Mouse (Mus musculus): ENCODE measurements around the gene Sprtn.
A peak's percentile ranks its signal among the peaks of the same experiment; 100 is the strongest.

Sprtn gene

DNA sequence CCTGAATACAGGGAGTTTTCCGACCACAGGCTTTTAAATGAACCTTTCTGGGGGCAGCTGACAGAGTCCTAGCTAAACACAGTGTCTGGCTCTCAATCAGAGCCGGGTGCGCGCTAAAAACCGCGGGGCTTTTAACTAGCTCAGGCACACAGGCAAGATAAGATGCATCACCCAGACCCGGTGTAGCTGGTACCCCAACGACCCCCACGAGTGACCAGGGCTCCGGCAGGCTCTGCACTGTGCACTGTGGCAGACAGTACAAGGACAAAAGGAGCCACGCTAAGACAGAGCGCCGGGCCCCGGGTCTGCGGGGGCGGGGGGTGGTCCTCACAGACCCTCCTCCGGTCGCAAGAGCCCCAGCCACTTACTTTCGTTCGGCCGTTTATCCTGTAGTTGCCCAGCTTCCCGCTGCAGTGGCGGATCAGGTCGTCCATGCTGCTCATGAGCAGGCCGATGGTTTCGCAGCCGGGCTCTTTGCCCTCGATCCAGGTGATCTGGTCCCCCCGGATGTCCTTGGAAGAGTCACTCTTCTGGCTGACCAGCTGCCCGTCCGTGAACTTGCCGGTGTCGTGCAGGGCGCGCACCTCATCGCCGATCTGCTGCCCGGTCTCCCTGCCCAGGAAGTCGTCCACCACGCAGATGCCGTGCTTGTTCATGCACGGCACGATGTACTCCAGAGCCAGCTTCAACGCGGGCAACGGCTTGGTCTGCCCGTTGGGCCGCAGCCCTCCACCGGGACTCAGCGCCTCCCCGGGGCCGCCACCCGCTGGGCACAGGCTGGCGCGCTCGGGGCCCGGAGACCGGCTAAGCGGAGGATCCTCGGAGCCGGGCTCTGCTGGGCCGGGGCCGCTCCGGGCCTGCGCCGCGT lies 50.4 kb downstream of the Sprtn start:
- peak; percentile 49 to 72 for DNase-seq

GRCm38 (mm10) chr8:124948733-124949111 lies 51.0 kb downstream of the Sprtn start:
- no peak for DNase-seq

DNA sequence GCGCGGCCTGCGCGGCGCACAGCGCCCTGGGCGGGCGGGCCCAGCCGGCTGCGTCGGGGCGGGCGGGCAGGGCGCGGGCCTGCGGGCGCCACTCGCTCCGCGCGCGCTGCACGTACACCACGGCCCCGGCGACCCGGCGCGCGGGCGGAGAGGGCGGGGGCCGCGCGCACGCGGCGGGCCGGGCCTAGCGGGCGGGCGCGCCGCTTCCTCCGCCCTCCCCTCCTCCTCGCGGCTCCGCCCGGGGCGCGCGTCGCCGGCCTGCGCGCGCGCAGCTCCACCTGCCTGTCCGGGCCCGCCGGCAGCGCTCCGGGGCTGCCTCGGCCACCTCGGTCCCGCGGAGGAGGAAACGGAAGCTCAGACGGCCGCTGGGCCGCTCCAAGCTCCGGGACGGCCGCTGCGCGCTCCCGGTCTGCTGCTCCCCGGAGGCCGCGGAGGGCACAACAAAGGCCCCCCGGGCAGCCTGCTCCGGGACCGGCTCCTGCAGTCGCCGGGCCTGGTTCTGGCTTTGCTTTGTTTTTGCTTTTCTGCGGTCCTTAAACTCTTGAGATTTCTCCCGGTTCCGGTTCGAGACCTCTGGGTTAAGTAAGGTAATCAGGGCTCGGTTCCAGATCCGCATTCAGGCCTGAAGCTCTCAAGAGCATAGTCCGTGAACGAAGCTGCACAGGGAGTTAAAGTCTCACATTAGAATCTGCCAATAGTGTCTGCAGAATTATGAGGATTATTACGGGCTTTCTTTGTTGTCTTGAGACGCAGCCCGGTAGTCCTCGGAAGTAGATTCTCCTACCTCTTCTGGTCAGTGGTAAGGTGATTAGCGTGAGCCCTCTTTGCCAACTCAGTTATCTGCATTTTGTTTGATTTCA lies 51.8 kb downstream of the Sprtn start, which contains the start of gene Egln1:
Egln1 (minus strand) TSS at position 116 of the 860 bp plus-strand sequence.
- peak; percentile 79 to 93 for DNase-seq

GRCm38 (mm10) chr8:124950069-124950456 lies 52.4 kb downstream of the Sprtn start:
- DNase-seq: no peak

DNA sequence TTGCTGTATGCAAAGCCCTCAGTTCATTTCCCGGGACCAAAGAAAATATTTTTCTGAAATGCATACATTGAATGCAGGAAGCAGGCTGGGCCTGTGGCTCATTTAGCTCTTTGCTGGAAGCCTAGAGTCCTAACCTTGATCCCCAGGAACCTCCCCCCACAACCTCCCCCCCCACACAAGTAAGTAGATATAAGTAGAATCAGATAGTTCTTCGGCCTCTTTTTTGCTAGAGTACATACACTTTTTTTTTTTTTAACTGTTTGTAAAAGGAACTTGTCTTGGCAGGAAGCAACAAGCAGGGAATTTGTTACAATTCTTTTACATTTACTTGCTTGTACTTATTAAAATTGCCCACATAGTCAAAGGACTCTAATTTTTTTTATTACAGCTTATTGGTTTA lies 53.2 kb downstream of the Sprtn start:
- DNase-seq: no peak

- DNase-seq: peak; percentile 43 to 65
Measured at GRCm38 (mm10) chr8:124953188-124953587, 55.5 kb downstream of the Sprtn start.

- no peak for DNase-seq
Measured at GRCm38 (mm10) chr8:124954572-124955082, 56.9 kb downstream of the Sprtn start.

All from kidney, postnatal 25 days (tissue).